Mouse (Mus musculus) kidney, embryonic 16.5 days (tissue): Measurements from ENCODE around the gene Bicc1. TPM values are rescaled to one million over a fixed set of nuclear protein-coding genes. Genes with fewer than 3 reads are reported as not detected.

Experiments used
- ATAC-seq: fragments of 200-750 bp; cut with Nextera tagmentation; 2 replicates; pipeline ENCODE4 v1.8.0; 2017; ENCODE audit warnings: moderate TSS enrichment; ENCODE audit not compliant: low FRiP score, low TSS enrichment
- H3K27ac ChIP-seq: fragments of 300-500 bp; sonication (generic); 2 replicates; pipeline ENCODE4 v1.5.1; 2014; ENCODE audit warnings: low read length
- H3K27me3 ChIP-seq: fragments of 300-500 bp; sonication (generic); 2 replicates; pipeline ENCODE4 v1.6.1; 2014; ENCODE audit warnings: low read length, control low read depth, mixed read lengths; ENCODE audit not compliant: insufficient read depth
- H3K36me3 ChIP-seq: fragments of 300-500 bp; sonication (generic); 2 replicates; pipeline ENCODE4 v1.6.1; 2014; ENCODE audit warnings: low read length, control low read depth, mixed read lengths; ENCODE audit not compliant: insufficient read depth
- H3K4me1 ChIP-seq: fragments of 300-500 bp; sonication (generic); 2 replicates; pipeline ENCODE4 v1.6.1; 2014; ENCODE audit warnings: low read length, control low read depth, mixed read lengths; ENCODE audit not compliant: insufficient read depth
- H3K4me2 ChIP-seq: fragments of 300-500 bp; sonication (generic); replicated peaks from 2 replicates; pipeline ENCODE4 v1.6.1; 2014; ENCODE audit warnings: low read depth, low read length
- H3K4me3 ChIP-seq: fragments of 300-500 bp; sonication (generic); 2 replicates; pipeline ENCODE4 v1.5.1; 2014; ENCODE audit warnings: mild to moderate bottlenecking, low read length
- H3K9ac ChIP-seq: fragments of 300-500 bp; sonication (generic); replicated peaks from 2 replicates; pipeline ENCODE4 v1.6.1; 2014; ENCODE audit warnings: low read length
- H3K9me3 ChIP-seq: fragments of 300-500 bp; sonication (generic); 2 replicates; pipeline ENCODE4 v1.6.1; 2016; ENCODE audit warnings: low read length, control low read depth
- WGBS: fragments of 180-500 bp; shearing (Covaris S2); extraction: QIAGEN DNeasy Blood & Tissue Kit; methylation state at CpG from one replicate; pipeline ENCODE4 v1.1.7; 2014; 5-methylcytosine and 5-hydroxymethylcytosine counted together
- polyA plus RNA-seq: library from polyadenylated mRNA; unstranded; fragments of >200 nt; fragmentation: Nextera tagmentation; extraction: Ambion mirVana; gene quantifications from 2 replicates; pipeline ENCODE4 v1.2.1, GENCODE M21; 2015

The Bicc1 gene
- polyA plus RNA-seq, 1 experiment from 2014 or later: 48.0 TPM

DNA sequence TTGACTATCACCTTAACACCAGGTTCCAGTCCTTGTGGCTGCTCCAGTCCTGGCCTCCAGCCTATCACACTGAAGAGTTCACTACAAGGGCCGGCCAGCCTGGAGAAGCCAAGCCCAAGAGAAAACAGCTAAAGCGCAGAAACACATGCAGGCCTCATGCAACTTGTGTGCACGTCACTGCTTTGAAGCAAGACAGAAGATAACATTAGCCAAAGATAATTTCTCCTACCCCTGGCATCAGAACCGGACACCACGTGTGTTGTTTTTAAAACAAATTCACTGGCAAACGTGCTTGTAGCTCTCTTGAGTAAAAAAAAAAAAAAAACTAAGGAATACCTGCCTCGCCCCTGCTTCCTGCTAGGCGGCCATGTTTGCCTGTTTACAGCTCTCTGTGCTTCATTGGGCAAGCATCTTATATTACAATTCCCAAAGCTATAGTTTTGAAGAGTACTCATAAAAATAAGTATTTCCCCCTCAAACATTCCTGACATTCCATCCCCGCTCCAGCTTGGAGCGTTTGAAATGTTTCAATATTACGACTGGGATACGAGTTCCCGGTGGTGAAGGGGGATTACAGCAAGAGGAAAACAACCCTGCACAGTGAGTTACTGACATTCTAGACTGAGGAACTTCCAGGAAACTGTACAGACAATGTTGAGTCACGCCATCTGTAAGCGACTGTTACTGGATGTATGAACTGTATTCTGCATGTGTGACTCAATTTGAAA is 40.2 kb downstream of the Bicc1 start:
- peak; percentile 53; the same call in 1 of the 2 replicates for ATAC-seq
- 41% methylated on average over 15 of the region's 15 CpGs for WGBS
- Histone ChIP-seq H3K4me1 (peaks cover 43% of the 10 kb centered on the region), H3K9me3 (peaks cover 5% of the 10 kb centered on the region), H3K4me2 (no peak overlapping the region), H3K27ac (peak overlapping the region; percentile 91), H3K4me3 (no peak overlapping the region), H3K27me3 (no peaks in the 10 kb centered on the region), H3K36me3 (0 out of 2 replicates have a peak, but pooled peaks cover 5% of the 10 kb centered on the region), H3K9ac (0 out of 2 replicates have a peak overlapping the region, but pooled peaks have one; percentile 7)

GRCm38 (mm10) chr10:71117766-71118165 is 41.7 kb downstream of the Bicc1 start:
- Histone ChIP-seq H3K4me1 (peaks cover 34% of the 10 kb centered on the region), H3K4me3 (no peak overlapping the region), H3K9me3 (peaks cover 5% of the 10 kb centered on the region), H3K4me2 (no peak overlapping the region), H3K36me3 (0 out of 2 replicates have a peak, but pooled peaks cover 5% of the 10 kb centered on the region), H3K27ac (no peak overlapping the region; the same call in 1 of the 2 replicates), H3K27me3 (no peaks in the 10 kb centered on the region), H3K9ac (no peak overlapping the region)
- no peak for ATAC-seq
- WGBS: 76% methylated on average over 7 of the region's 7 CpGs

DNA sequence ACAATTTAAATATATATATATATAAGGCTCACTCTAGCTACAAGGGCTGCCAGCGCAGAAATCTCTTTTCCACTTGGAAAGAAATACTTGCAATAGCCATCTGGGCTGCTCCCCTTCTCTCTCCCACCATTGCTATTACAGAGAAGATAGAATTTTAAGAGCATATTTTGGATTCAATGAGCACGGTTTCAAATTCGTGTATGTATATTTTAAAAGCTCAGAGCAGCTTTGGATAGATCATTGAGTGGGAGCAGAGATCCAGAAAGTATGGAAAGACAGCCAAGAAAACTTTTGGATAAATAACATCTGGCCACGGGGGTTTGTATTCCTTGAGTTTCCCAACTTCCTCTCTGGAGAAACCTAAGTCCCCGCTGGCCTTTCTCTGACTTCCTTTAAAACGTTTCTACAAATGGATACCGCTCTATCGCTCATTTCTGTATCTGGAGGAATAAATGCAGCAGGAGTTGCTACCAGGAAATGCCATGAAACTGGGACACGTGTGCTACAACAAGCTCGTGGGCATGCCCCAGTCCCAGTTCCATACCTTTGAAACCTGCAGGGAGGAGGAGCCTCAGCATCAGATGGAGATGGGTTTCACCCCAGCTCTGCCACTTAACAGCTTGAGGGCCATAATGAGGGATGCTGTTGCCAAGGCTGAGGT is 45.1 kb downstream of the Bicc1 start:
- Histone ChIP-seq H3K27me3 (no peaks in the 10 kb centered on the region), H3K36me3 (peaks cover 9% of the 10 kb centered on the region; the same call in 1 of the 2 replicates), H3K9ac (no peak overlapping the region), H3K27ac (peak overlapping the region; percentile 69), H3K4me2 (no peak overlapping the region), H3K4me1 (peaks cover 17% of the 10 kb centered on the region), H3K9me3 (peaks cover 8% of the 10 kb centered on the region), H3K4me3 (no peak overlapping the region)
- ATAC-seq: no peak
- 64% methylated on average over 10 of the region's 10 CpGs for WGBS

- no peak overlapping the region for H3K4me2 ChIP-seq
- H3K9ac ChIP-seq: no peak overlapping the region
- H3K9me3 ChIP-seq: peaks cover 3% of the 10 kb centered on the region
- no peak for ATAC-seq
- H3K27me3 ChIP-seq: no peaks in the 10 kb centered on the region
- WGBS: 83% methylated on average over 9 of the region's 9 CpGs
- H3K27ac ChIP-seq: no peak overlapping the region
- H3K36me3 ChIP-seq: peaks cover 4% of the 10 kb centered on the region; the same call in 1 of the 2 replicates
- no peak overlapping the region for H3K4me3 ChIP-seq
- no peaks in the 10 kb centered on the region for H3K4me1 ChIP-seq
Observed at GRCm38 (mm10) chr10:71106491-71107205, 52.9 kb downstream of the Bicc1 start.

- H3K4me2 ChIP-seq: no peak overlapping the region
- no peak overlapping the region for H3K27ac ChIP-seq
- H3K4me3 ChIP-seq: no peak overlapping the region
- ATAC-seq: no peak
- no peaks in the 10 kb centered on the region for H3K27me3 ChIP-seq
- H3K9ac ChIP-seq: no peak overlapping the region
- H3K4me1 ChIP-seq: no peaks in the 10 kb centered on the region
- 67% methylated on average over 6 of the region's 6 CpGs for WGBS
- no peaks in the 10 kb centered on the region for H3K36me3 ChIP-seq
- H3K9me3 ChIP-seq: no peaks in the 10 kb centered on the region
Observed at GRCm38 (mm10) chr10:71104791-71105190, 54.7 kb downstream of the Bicc1 start.

GRCm38 (mm10) chr10:71100815-71101499 is 58.5 kb downstream of the Bicc1 start:
- H3K9ac ChIP-seq: no peak overlapping the region
- H3K36me3 ChIP-seq: no peaks in the 10 kb centered on the region
- no peaks in the 10 kb centered on the region for H3K4me1 ChIP-seq
- H3K4me3 ChIP-seq: no peak overlapping the region
- H3K27ac ChIP-seq: no peak overlapping the region
- no peaks in the 10 kb centered on the region for H3K9me3 ChIP-seq
- no peaks in the 10 kb centered on the region for H3K27me3 ChIP-seq
- ATAC-seq: no peak
- no peak overlapping the region for H3K4me2 ChIP-seq
- WGBS: 75% methylated on average over 8 of the region's 8 CpGs

DNA sequence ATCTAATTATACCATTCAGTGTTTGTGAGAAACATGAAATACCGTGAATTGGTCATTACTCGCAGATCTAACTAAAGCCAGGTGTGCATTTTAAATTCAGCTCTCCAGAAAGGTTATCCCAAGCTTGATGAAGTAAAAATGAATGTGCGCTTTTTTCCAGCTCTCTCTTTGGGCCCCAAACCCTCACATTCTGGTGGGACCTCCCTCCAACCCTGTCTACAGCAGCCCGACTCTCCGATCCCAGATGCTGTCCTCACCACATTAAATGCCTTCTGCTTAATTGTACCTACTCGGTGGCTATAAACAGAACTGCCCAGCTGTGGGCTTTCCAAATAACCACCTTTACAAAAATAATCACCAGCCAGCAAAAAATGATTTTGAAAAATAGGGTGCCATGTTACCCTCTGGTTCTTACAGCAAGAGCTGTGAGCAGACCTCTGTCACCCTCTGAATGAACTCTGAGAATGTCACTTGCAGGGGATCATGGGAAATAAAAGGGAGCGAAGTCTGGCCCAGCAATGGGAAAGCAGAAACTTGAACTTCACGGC is 64.7 kb downstream of the Bicc1 start:
- no peak overlapping the region for H3K4me3 ChIP-seq
- H3K4me2 ChIP-seq: no peak overlapping the region
- no peaks in the 10 kb centered on the region for H3K4me1 ChIP-seq
- H3K9ac ChIP-seq: no peak overlapping the region
- no peaks in the 10 kb centered on the region for H3K36me3 ChIP-seq
- no peak for ATAC-seq
- no peaks in the 10 kb centered on the region for H3K27me3 ChIP-seq
- peaks cover 4% of the 10 kb centered on the region; the same call in 1 of the 2 replicates for H3K9me3 ChIP-seq
- WGBS: 90% methylated on average over 8 of the region's 8 CpGs
- H3K27ac ChIP-seq: no peak overlapping the region

DNA sequence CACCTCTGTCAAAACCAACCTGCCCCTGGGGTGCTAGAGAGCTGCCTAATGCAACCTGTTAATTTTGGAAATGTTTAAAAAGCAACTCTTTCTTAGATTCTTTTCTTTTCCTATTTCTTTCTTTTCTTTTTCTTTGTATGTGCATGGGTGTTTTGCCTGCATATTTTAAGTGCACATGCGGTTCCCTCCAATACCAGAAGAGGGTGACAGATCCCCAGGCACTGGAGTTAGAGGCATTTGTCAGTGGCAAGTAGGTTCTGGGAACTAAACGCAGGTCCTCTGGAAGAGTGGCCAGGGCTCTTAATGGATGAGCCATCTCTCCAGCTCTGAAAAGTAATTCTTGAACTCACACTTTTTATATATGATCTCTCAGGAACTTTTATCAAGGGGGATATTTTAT is 66.2 kb downstream of the Bicc1 start:
- Histone ChIP-seq H3K4me3 (no peak overlapping the region), H3K4me1 (no peaks in the 10 kb centered on the region), H3K9me3 (peaks cover 4% of the 10 kb centered on the region; the same call in 1 of the 2 replicates), H3K9ac (no peak overlapping the region), H3K27me3 (no peaks in the 10 kb centered on the region), H3K27ac (no peak overlapping the region), H3K4me2 (no peak overlapping the region), H3K36me3 (no peaks in the 10 kb centered on the region)
- WGBS: 88% methylated on average over 2 of the region's 2 CpGs
- no peak for ATAC-seq

DNA sequence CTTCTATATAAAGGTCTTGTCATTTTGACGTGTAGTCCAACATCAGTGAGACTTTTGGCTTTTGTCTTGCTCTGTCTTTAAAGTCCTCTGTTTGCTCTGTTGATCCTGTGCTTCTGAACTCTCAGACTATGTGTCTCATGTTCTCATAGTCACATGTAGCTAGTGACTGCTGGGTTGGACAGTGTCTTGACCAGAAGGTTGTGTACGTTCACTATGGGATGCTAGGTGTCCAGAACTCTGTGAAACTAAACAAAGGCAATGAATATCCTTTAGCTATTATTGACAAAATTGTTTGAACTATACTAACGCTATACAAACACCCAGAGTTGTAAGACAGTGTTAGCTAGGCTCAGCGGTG is 72.2 kb downstream of the Bicc1 start:
- H3K4me3 ChIP-seq: no peak overlapping the region
- H3K4me1 ChIP-seq: no peaks in the 10 kb centered on the region
- H3K9me3 ChIP-seq: no peaks in the 10 kb centered on the region
- H3K27me3 ChIP-seq: no peaks in the 10 kb centered on the region
- ATAC-seq: no peak
- no peaks in the 10 kb centered on the region for H3K36me3 ChIP-seq
- H3K9ac ChIP-seq: no peak overlapping the region
- no peak overlapping the region for H3K27ac ChIP-seq
- WGBS: 85% methylated on average over 4 of the region's 4 CpGs
- H3K4me2 ChIP-seq: no peak overlapping the region
